Mouse (Mus musculus) kidney, postnatal 4 days (tissue): ENCODE data around the gene Clec16a.
A peak's percentile ranks its signal among the peaks of the same experiment; 100 is the strongest.

Experiments used
- DNase-seq, 2 experiments: peaks; one replicate each; pipeline ENCODE4 v3.0.0; 2021; ENCODE audit warnings: mixed read lengths in 2 of 2

The Clec16a gene

GRCm38 (mm10) chr16:10727630-10728029, 182.5 kb downstream of the Clec16a start:
- no peak for DNase-seq

- DNase-seq: no peak
Measured at GRCm38 (mm10) chr16:10728886-10729285, 183.7 kb downstream of the Clec16a start.

- no peak for DNase-seq
Measured at GRCm38 (mm10) chr16:10730941-10731340, 185.8 kb downstream of the Clec16a start.

GRCm38 (mm10) chr16:10731785-10732184, 186.6 kb downstream of the Clec16a start:
- no peak for DNase-seq

- DNase-seq: no peak
Measured at GRCm38 (mm10) chr16:10732421-10732820, 187.3 kb downstream of the Clec16a start.

- DNase-seq: peak; percentile 26 to 49
Measured at GRCm38 (mm10) chr16:10735781-10736180, 190.6 kb downstream of the Clec16a start.

GRCm38 (mm10) chr16:10736364-10736763, 191.2 kb downstream of the Clec16a start:
- DNase-seq: no peak

GRCm38 (mm10) chr16:10737571-10737970, 192.4 kb downstream of the Clec16a start:
- DNase-seq: peak; percentile 41 to 58

GRCm38 (mm10) chr16:10738866-10739265, 193.7 kb downstream of the Clec16a start:
- no peak for DNase-seq

GRCm38 (mm10) chr16:10739854-10740398, 194.8 kb downstream of the Clec16a start:
- peak in 1 of 2 experiments; percentile 32 for DNase-seq

GRCm38 (mm10) chr16:10741082-10741481, 195.9 kb downstream of the Clec16a start:
- DNase-seq: no peak

- DNase-seq: no peak
Measured at GRCm38 (mm10) chr16:10749226-10749625, 204.1 kb downstream of the Clec16a start.

GRCm38 (mm10) chr16:10749824-10750223, 204.7 kb downstream of the Clec16a start:
- peak; percentile 49 to 62 for DNase-seq

- DNase-seq: no peak
Measured at GRCm38 (mm10) chr16:10754521-10755296, 209.6 kb downstream of the Clec16a start.

GRCm38 (mm10) chr16:10756168-10756567, 211.0 kb downstream of the Clec16a start:
- no peak for DNase-seq

GRCm38 (mm10) chr16:10761182-10761581, 216.0 kb downstream of the Clec16a start:
- DNase-seq: no peak

- DNase-seq: peak; percentile 43 to 44
Measured at GRCm38 (mm10) chr16:10762569-10763180, 217.5 kb downstream of the Clec16a start.

GRCm38 (mm10) chr16:10763540-10764264, 218.6 kb downstream of the Clec16a start:
- no peak for DNase-seq

GRCm38 (mm10) chr16:10764323-10764722, 219.2 kb downstream of the Clec16a start:
- DNase-seq: peak; percentile 70 to 71

- DNase-seq: peak; percentile 75 to 83
Measured at GRCm38 (mm10) chr16:10767158-10767557, 222.0 kb downstream of the Clec16a start.

GRCm38 (mm10) chr16:10768821-10769220, 223.7 kb downstream of the Clec16a start:
- no peak for DNase-seq

GRCm38 (mm10) chr16:10769661-10770060, 224.5 kb downstream of the Clec16a start:
- no peak for DNase-seq
